Mouse (Mus musculus): ENCODE data around the gene Plxnb2. TPM values are rescaled to one million over a fixed set of nuclear protein-coding genes. Genes with fewer than 3 reads are reported as not detected.

The Plxnb2 gene
- polyA plus RNA-seq, 1 experiment from 2014 or later = 122 TPM

GRCm38 (mm10) chr15:89182842-89183241, 2.3 kb upstream of the Plxnb2 start:
- 46% methylated on average over 5 of the region's 5 CpGs for WGBS
- H3K9me3 ChIP-seq (ENCODE audit: control insufficient read depth, low read length) = no peaks in the 10 kb centered on the region
- H3K4me2 ChIP-seq (ENCODE audit: low read depth, severe bottlenecking) = no peak overlapping the region
- DNase-seq (ENCODE audit: low spot score) (no peak), ATAC-seq (ENCODE audit: insufficient number of reproducible peaks, low FRiP score, low TSS enrichment, low read depth) (no peak)
- H3K36me3 ChIP-seq (ENCODE audit: control insufficient read depth, insufficient read depth, low read length) = no peaks in the 10 kb centered on the region
- H3K4me1 ChIP-seq (ENCODE audit: control insufficient read depth, insufficient read depth, low read length) = peaks cover 28% of the 10 kb centered on the region
- H3K9ac ChIP-seq (ENCODE audit: low read length) = no peak overlapping the region
- H3K27me3 ChIP-seq (ENCODE audit: control insufficient read depth, insufficient read depth, low read length) = no peaks in the 10 kb centered on the region
- no peak overlapping the region for H3K4me3 ChIP-seq (ENCODE audit: low read depth, low read length)
- no peak overlapping the region for H3K27ac ChIP-seq (replicated peaks; ENCODE audit: low read depth, low read length)

GRCm38 (mm10) chr15:89182328-89182741, 1.7 kb upstream of the Plxnb2 start:
- Histone ChIP-seq H3K27ac (replicated peaks; ENCODE audit: low read depth, low read length) (no peak overlapping the region), H3K4me2 (ENCODE audit: low read depth, severe bottlenecking) (no peak overlapping the region), H3K4me3 (ENCODE audit: low read depth, low read length) (no peak overlapping the region), H3K36me3 (ENCODE audit: control insufficient read depth, insufficient read depth, low read length) (no peaks in the 10 kb centered on the region), H3K4me1 (ENCODE audit: control insufficient read depth, insufficient read depth, low read length) (peaks cover 33% of the 10 kb centered on the region), H3K9ac (ENCODE audit: low read length) (no peak overlapping the region), H3K27me3 (ENCODE audit: control insufficient read depth, insufficient read depth, low read length) (no peaks in the 10 kb centered on the region), H3K9me3 (ENCODE audit: control insufficient read depth, low read length) (no peaks in the 10 kb centered on the region)
- ATAC-seq (ENCODE audit: insufficient number of reproducible peaks, low FRiP score, low TSS enrichment, low read depth) = no peak
- no peak for DNase-seq (ENCODE audit: low spot score)
- 41% methylated on average over 6 of the region's 6 CpGs for WGBS

GRCm38 (mm10) chr15:89181561-89182270, 1.1 kb upstream of the Plxnb2 start:
- Histone ChIP-seq H3K4me2 (ENCODE audit: low read depth, severe bottlenecking) (peak overlapping the region; percentile 67; the same call in 1 of the 2 replicates), H3K9ac (ENCODE audit: low read length) (no peak overlapping the region), H3K4me1 (ENCODE audit: control insufficient read depth, insufficient read depth, low read length) (peaks cover 40% of the 10 kb centered on the region), H3K36me3 (ENCODE audit: control insufficient read depth, insufficient read depth, low read length) (no peaks in the 10 kb centered on the region), H3K9me3 (ENCODE audit: control insufficient read depth, low read length) (no peaks in the 10 kb centered on the region), H3K4me3 (ENCODE audit: low read depth, low read length) (no peak overlapping the region), H3K27me3 (ENCODE audit: control insufficient read depth, insufficient read depth, low read length) (no peaks in the 10 kb centered on the region), H3K27ac (replicated peaks; ENCODE audit: low read depth, low read length) (no peak overlapping the region)
- WGBS = 73% methylated on average over 10 of the region's 10 CpGs
- ATAC-seq (ENCODE audit: insufficient number of reproducible peaks, low FRiP score, low TSS enrichment, low read depth) (no peak), DNase-seq (ENCODE audit: low spot score) (no peak)

- Histone ChIP-seq H3K36me3 (ENCODE audit: control insufficient read depth, insufficient read depth, low read length) (no peaks in the 10 kb centered on the region), H3K27me3 (ENCODE audit: control insufficient read depth, insufficient read depth, low read length) (no peaks in the 10 kb centered on the region), H3K9me3 (ENCODE audit: control insufficient read depth, low read length) (no peaks in the 10 kb centered on the region), H3K9ac (ENCODE audit: low read length) (peak overlapping the region; percentile 91), H3K4me3 (ENCODE audit: low read depth, low read length) (peak overlapping the region; percentile 94), H3K4me2 (ENCODE audit: low read depth, severe bottlenecking) (peak overlapping the region; percentile 67), H3K27ac (replicated peaks; ENCODE audit: low read depth, low read length) (peak overlapping the region; percentile 86), H3K4me1 (ENCODE audit: control insufficient read depth, insufficient read depth, low read length) (peaks cover 42% of the 10 kb centered on the region)
- DNase-seq (ENCODE audit: low spot score) = peak; percentile 67
- no peak for ATAC-seq (ENCODE audit: insufficient number of reproducible peaks, low FRiP score, low TSS enrichment, low read depth)
- WGBS = under 1% methylated on average over 26 of the region's 26 CpGs
These were observed 477 bp downstream of the Plxnb2 start for GRCm38 (mm10) chr15:89180081-89180541.

- Histone ChIP-seq H3K27me3 (ENCODE audit: control insufficient read depth, insufficient read depth, low read length) (no peaks in the 10 kb centered on the region), H3K4me2 (ENCODE audit: low read depth, severe bottlenecking) (peak overlapping the region; percentile 67), H3K4me3 (ENCODE audit: low read depth, low read length) (peak overlapping the region; percentile 94), H3K36me3 (ENCODE audit: control insufficient read depth, insufficient read depth, low read length) (no peaks in the 10 kb centered on the region), H3K4me1 (ENCODE audit: control insufficient read depth, insufficient read depth, low read length) (peaks cover 41% of the 10 kb centered on the region), H3K27ac (replicated peaks; ENCODE audit: low read depth, low read length) (peak overlapping the region; percentile 86), H3K9ac (ENCODE audit: low read length) (peak overlapping the region; percentile 91), H3K9me3 (ENCODE audit: control insufficient read depth, low read length) (no peaks in the 10 kb centered on the region)
- 3% methylated on average over 6 of the region's 6 CpGs for WGBS
- DNase-seq (ENCODE audit: low spot score) (no peak), ATAC-seq (ENCODE audit: insufficient number of reproducible peaks, low FRiP score, low TSS enrichment, low read depth) (no peak)
These were observed 991 bp downstream of the Plxnb2 start for GRCm38 (mm10) chr15:89179630-89179964.

GRCm38 (mm10) chr15:89178954-89179629, 1.5 kb downstream of the Plxnb2 start:
- WGBS = 5% methylated on average over 16 of the region's 16 CpGs
- Histone ChIP-seq H3K4me3 (ENCODE audit: low read depth, low read length) (peak overlapping the region; percentile 94), H3K9ac (ENCODE audit: low read length) (peak overlapping the region; percentile 91; the same call in 1 of the 2 replicates), H3K27me3 (ENCODE audit: control insufficient read depth, insufficient read depth, low read length) (no peaks in the 10 kb centered on the region), H3K27ac (replicated peaks; ENCODE audit: low read depth, low read length) (no peak overlapping the region; the same call in 1 of the 2 replicates), H3K4me2 (ENCODE audit: low read depth, severe bottlenecking) (peak overlapping the region; percentile 67), H3K4me1 (ENCODE audit: control insufficient read depth, insufficient read depth, low read length) (peaks cover 43% of the 10 kb centered on the region), H3K36me3 (ENCODE audit: control insufficient read depth, insufficient read depth, low read length) (no peaks in the 10 kb centered on the region), H3K9me3 (ENCODE audit: control insufficient read depth, low read length) (no peaks in the 10 kb centered on the region)
- ATAC-seq (ENCODE audit: insufficient number of reproducible peaks, low FRiP score, low TSS enrichment, low read depth) (peak; percentile 35), DNase-seq (ENCODE audit: low spot score) (peak; percentile 79)

GRCm38 (mm10) chr15:89178260-89178860, 2.2 kb downstream of the Plxnb2 start:
- H3K27me3 ChIP-seq (ENCODE audit: control insufficient read depth, insufficient read depth, low read length) = no peaks in the 10 kb centered on the region
- ATAC-seq (ENCODE audit: insufficient number of reproducible peaks, low FRiP score, low TSS enrichment, low read depth) = no peak

GRCm38 (mm10) chr15:89177576-89178259, 2.9 kb downstream of the Plxnb2 start:
- H3K9ac ChIP-seq (ENCODE audit: low read length) = no peak overlapping the region; the same call in 1 of the 2 replicates
- DNase-seq (ENCODE audit: low spot score) (no peak), ATAC-seq (ENCODE audit: insufficient number of reproducible peaks, low FRiP score, low TSS enrichment, low read depth) (no peak)
- H3K27ac ChIP-seq (replicated peaks; ENCODE audit: low read depth, low read length) = no peak overlapping the region
- H3K27me3 ChIP-seq (ENCODE audit: control insufficient read depth, insufficient read depth, low read length) = no peaks in the 10 kb centered on the region
- 80% methylated on average over 4 of the region's 4 CpGs for WGBS
- H3K9me3 ChIP-seq (ENCODE audit: control insufficient read depth, low read length) = no peaks in the 10 kb centered on the region
- no peaks in the 10 kb centered on the region for H3K36me3 ChIP-seq (ENCODE audit: control insufficient read depth, insufficient read depth, low read length)
- H3K4me1 ChIP-seq (ENCODE audit: control insufficient read depth, insufficient read depth, low read length) = peaks cover 52% of the 10 kb centered on the region
- H3K4me3 ChIP-seq (ENCODE audit: low read depth, low read length) = no peak overlapping the region
- H3K4me2 ChIP-seq (ENCODE audit: low read depth, severe bottlenecking) = 0 out of 2 replicates have a peak overlapping the region, but pooled peaks have one; percentile 2

More at GRCm38 (mm10) chr15:89178260-89178860, 2.2 kb downstream of the Plxnb2 start:
- H3K4me3 ChIP-seq (ENCODE audit: low read depth, low read length) = peak overlapping the region; percentile 94
- peaks cover 47% of the 10 kb centered on the region for H3K4me1 ChIP-seq (ENCODE audit: control insufficient read depth, insufficient read depth, low read length)
- no peak for DNase-seq (ENCODE audit: low spot score)
- no peak overlapping the region; the same call in 1 of the 2 replicates for H3K9ac ChIP-seq (ENCODE audit: low read length)
- no peaks in the 10 kb centered on the region for H3K36me3 ChIP-seq (ENCODE audit: control insufficient read depth, insufficient read depth, low read length)
- H3K27ac ChIP-seq (replicated peaks; ENCODE audit: low read depth, low read length) = no peak overlapping the region
- WGBS = 69% methylated on average over 7 of the region's 7 CpGs
- peak overlapping the region; percentile 67 for H3K4me2 ChIP-seq (ENCODE audit: low read depth, severe bottlenecking)
- no peaks in the 10 kb centered on the region for H3K9me3 ChIP-seq (ENCODE audit: control insufficient read depth, low read length)
